Mouse (Mus musculus) embryonic facial prominence, embryonic 12.5 days (tissue): Measurements from ENCODE around the gene Sema6d. TPM values are rescaled to one million over a fixed set of nuclear protein-coding genes. Genes with fewer than 3 reads are reported as not detected.

ENCODE experiments used
- ATAC-seq: fragments of 200-750 bp; cut with Nextera tagmentation; 2 replicates; pipeline ENCODE4 v1.8.0; 2017; ENCODE audit not compliant: insufficient number of reproducible peaks, insufficient read depth, low FRiP score, low TSS enrichment
- H3K27ac ChIP-seq: fragments of 300-500 bp; sonication (generic); 2 replicates; pipeline ENCODE4 v1.5.1; 2016; ENCODE audit warnings: mild to moderate bottlenecking
- H3K27me3 ChIP-seq: fragments of 300-500 bp; sonication (generic); 2 replicates; pipeline ENCODE4 v1.6.1; 2016; ENCODE audit warnings: mild to moderate bottlenecking, moderate library complexity
- H3K36me3 ChIP-seq: fragments of 300-500 bp; sonication (generic); 2 replicates; pipeline ENCODE4 v1.6.1; 2016; ENCODE audit warnings: mild to moderate bottlenecking
- H3K4me1 ChIP-seq: fragments of 300-500 bp; sonication (generic); 2 replicates; pipeline ENCODE4 v1.6.1; 2016
- H3K4me2 ChIP-seq: fragments of 300-500 bp; sonication (generic); replicated peaks from 2 replicates; pipeline ENCODE4 v1.6.1; 2016; ENCODE audit warnings: mild to moderate bottlenecking, moderate library complexity
- H3K4me3 ChIP-seq: fragments of 300-500 bp; sonication (generic); 2 replicates; pipeline ENCODE4 v1.5.1; 2016; ENCODE audit warnings: mild to moderate bottlenecking
- H3K9ac ChIP-seq: fragments of 300-500 bp; sonication (generic); 2 replicates; pipeline ENCODE4 v1.6.1; 2016; ENCODE audit warnings: mild to moderate bottlenecking, moderate library complexity
- H3K9me3 ChIP-seq: fragments of 300-500 bp; sonication (generic); 2 replicates; pipeline ENCODE4 v1.6.1; 2016; ENCODE audit warnings: mild to moderate bottlenecking, moderate library complexity
- WGBS: fragments of 180-500 bp; shearing (Covaris S2); methylation state at CpG from one replicate; pipeline ENCODE4 v1.1.7; 2016; 5-methylcytosine and 5-hydroxymethylcytosine counted together
- polyA plus RNA-seq: library from polyadenylated mRNA; unstranded; fragments of >200 nt; fragmentation: Nextera tagmentation; extraction: Ambion mirVana; gene quantifications from 2 replicates; pipeline ENCODE4 v1.2.1, GENCODE M21; 2016

Gene Sema6d
- polyA plus RNA-seq, 1 experiment from 2014 or later: 12.8 TPM

DNA sequence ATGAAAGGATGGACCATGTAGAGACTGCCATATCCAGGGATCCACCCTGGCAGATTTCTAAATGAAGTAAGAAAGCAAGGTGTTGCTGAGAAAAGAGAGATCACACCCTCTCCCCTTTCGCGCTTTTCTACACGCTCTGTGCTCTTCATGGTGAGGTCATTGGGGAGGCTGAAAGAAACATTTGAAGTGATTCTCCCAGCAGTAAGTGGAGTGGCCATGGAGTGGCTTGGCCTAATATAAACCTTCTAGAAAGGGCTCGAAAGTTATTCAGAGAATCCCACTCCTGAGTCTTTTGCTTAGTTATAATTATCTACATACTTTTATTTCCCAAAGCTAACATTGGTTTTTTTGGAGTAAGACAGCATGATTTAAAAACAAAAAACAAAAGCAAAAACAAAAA, 367.2 kb downstream of the Sema6d start:
- 92% methylated on average over 4 of the region's 4 CpGs for WGBS
- Histone ChIP-seq H3K27ac (no peak overlapping the region), H3K4me2 (no peak overlapping the region), H3K36me3 (no peaks in the 10 kb centered on the region), H3K4me3 (no peak overlapping the region), H3K9me3 (no peaks in the 10 kb centered on the region), H3K9ac (no peak overlapping the region), H3K27me3 (no peaks in the 10 kb centered on the region), H3K4me1 (peaks cover 7% of the 10 kb centered on the region; the same call in 1 of the 2 replicates)
- ATAC-seq: no peak

DNA sequence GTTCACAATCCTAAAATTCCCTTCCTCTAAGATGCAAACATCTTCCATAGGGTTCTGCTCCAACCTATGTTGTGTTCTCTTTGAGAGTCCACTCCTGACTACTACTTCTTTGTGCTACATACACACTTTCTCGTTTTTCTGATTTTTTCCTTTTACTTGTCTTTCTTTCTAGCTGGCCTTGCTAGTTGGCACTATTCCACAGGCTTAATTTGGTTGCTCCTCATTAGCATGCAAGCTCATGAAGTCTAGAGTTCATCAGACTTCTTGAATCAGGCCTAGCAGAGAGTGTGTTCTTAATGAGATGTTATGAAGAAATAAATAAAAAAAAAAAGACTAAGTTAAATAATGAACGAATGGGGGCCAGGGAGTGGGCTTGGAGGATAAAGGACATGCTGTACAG, 368.3 kb downstream of the Sema6d start:
- ATAC-seq: no peak
- no peaks in the 10 kb centered on the region for H3K9me3 ChIP-seq
- no peaks in the 10 kb centered on the region for H3K36me3 ChIP-seq
- no peak overlapping the region for H3K4me3 ChIP-seq
- H3K9ac ChIP-seq: no peak overlapping the region
- H3K27me3 ChIP-seq: no peaks in the 10 kb centered on the region
- H3K27ac ChIP-seq: no peak overlapping the region
- 74% methylated on average over 2 of the region's 2 CpGs for WGBS
- H3K4me2 ChIP-seq: no peak overlapping the region
- H3K4me1 ChIP-seq: peaks cover 7% of the 10 kb centered on the region; the same call in 1 of the 2 replicates

DNA sequence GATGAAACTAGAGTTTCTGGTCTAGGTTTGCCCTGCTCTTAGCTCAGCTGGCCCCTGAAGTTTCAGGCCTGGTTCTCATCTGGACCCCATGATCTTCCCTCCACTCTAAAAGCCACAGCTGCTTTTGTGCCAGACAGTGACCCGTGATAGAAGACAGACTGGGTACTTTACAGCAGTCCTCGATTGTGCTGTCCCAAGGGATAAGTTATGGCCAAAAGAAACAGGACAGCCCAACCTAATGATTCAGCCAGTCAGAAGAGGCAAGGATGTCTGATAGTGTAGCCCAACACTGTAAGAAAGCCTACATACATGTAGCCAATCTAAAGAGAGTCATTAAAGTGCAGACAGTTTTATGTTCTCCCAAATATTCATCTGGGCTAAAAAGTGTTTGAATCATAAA, 371.2 kb downstream of the Sema6d start:
- Histone ChIP-seq H3K36me3 (no peaks in the 10 kb centered on the region), H3K4me3 (no peak overlapping the region), H3K4me2 (no peak overlapping the region), H3K27ac (0 out of 2 replicates have a peak overlapping the region, but pooled peaks have one; percentile 41), H3K9ac (no peak overlapping the region), H3K9me3 (no peaks in the 10 kb centered on the region), H3K4me1 (peaks cover 7% of the 10 kb centered on the region; the same call in 1 of the 2 replicates), H3K27me3 (no peaks in the 10 kb centered on the region)
- WGBS: 52% methylated on average over 2 of the region's 2 CpGs
- no peak for ATAC-seq

DNA sequence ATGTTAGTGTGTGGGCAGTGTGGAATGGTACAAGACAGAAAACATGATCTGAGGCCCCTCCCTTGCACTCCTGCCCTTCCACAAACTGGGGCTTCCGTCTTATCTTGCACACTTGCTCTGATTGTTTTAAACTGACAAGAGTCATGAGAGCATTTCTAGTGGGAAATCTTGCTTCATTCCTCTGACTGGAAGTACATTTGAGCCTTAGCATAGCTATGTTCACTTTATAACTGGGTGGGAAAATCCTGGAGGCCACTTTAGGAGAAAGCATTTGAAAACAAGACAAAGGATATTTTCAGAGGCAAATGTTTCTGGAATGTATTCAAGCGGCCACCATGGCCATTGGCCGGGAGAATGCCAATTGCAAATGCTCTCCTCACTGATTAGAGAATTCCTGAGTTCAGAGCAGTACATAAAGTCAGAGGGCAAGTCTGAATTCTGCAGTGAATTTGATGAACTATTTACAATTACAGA, 371.6 kb downstream of the Sema6d start:
- H3K9ac ChIP-seq: no peak overlapping the region
- H3K36me3 ChIP-seq: no peaks in the 10 kb centered on the region
- WGBS: 55% methylated on average over 3 of the region's 3 CpGs
- no peak overlapping the region for H3K4me3 ChIP-seq
- no peaks in the 10 kb centered on the region for H3K27me3 ChIP-seq
- no peak for ATAC-seq
- H3K4me1 ChIP-seq: peaks cover 7% of the 10 kb centered on the region; the same call in 1 of the 2 replicates
- H3K9me3 ChIP-seq: no peaks in the 10 kb centered on the region
- H3K27ac ChIP-seq: 0 out of 2 replicates have a peak overlapping the region, but pooled peaks have one; percentile 41
- no peak overlapping the region for H3K4me2 ChIP-seq

DNA sequence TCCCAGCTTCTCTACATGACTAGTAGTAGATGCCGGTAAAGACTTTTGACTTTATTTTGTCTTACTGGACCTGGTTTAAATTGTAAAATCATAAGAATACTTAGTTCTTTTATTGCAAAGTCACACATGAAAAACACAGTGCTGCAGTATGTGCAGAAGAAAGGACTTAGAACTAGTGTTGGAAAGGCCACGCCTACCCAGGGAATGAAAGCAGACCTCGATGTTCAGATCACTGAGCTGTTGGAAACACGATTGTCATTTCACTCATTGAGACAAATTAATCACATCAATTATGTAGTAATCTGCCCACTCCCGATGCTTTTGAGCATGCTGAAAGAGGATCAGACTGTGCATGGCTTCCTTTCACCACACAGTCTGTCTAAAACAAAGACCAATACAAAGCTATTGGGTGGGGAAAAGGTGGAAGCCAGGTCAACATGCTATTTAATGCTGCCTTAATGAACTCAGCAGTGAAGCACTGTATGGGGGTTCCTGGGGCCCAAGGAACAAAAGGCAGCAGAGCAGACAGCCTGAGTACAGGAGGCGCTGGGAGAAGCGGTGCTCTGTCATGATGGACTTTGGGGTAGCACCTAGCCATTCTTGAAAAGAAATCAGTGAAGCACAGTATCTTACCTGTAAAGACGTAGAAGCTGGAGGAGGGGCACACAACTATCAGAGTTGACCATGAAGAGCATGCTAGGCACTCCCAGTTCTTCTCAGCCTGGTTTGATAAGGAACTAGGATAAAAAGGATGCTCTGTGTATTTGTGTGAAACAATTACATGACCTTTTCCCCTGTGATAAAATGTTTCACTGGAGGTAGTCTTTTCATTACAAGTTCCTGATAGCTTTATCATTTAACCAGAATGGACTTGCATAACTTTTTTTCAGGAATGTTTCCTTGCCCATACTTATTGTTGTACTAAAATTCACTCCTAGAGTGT, 375.5 kb downstream of the Sema6d start:
- H3K27ac ChIP-seq: no peak overlapping the region
- no peak overlapping the region for H3K4me3 ChIP-seq
- no peaks in the 10 kb centered on the region for H3K36me3 ChIP-seq
- no peak overlapping the region for H3K4me2 ChIP-seq
- no peaks in the 10 kb centered on the region for H3K27me3 ChIP-seq
- no peak overlapping the region for H3K9ac ChIP-seq
- ATAC-seq: no peak
- H3K4me1 ChIP-seq: peaks cover 7% of the 10 kb centered on the region; the same call in 1 of the 2 replicates
- WGBS: 77% methylated on average over 8 of the region's 8 CpGs
- no peaks in the 10 kb centered on the region for H3K9me3 ChIP-seq

DNA sequence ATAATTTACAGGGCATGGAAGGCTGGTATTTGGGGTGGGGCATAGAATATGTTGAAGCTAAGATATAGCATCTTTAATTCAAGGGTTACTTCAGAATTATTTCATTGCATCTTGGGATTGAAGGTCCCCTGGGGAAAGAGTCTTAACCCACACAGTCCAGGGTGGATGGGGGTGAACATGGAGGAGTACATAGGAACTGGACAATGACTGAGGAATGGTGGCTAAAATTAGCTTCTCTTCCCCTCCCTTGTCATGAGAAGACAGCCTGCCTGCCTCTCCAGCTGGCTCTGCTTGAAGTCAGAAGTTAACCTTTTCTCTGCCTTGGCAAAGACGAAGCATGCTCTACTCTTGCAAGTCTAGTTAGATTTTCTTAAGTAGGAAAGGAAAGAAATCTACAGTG, 377.7 kb downstream of the Sema6d start:
- 91% methylated on average over 1 of the region's 1 CpGs for WGBS
- no peaks in the 10 kb centered on the region for H3K27me3 ChIP-seq
- no peaks in the 10 kb centered on the region for H3K9me3 ChIP-seq
- H3K36me3 ChIP-seq: no peaks in the 10 kb centered on the region
- H3K27ac ChIP-seq: no peak overlapping the region
- H3K9ac ChIP-seq: no peak overlapping the region
- no peak overlapping the region for H3K4me2 ChIP-seq
- no peak overlapping the region for H3K4me3 ChIP-seq
- H3K4me1 ChIP-seq: no peaks in the 10 kb centered on the region; the same call in 1 of the 2 replicates
- no peak for ATAC-seq

DNA sequence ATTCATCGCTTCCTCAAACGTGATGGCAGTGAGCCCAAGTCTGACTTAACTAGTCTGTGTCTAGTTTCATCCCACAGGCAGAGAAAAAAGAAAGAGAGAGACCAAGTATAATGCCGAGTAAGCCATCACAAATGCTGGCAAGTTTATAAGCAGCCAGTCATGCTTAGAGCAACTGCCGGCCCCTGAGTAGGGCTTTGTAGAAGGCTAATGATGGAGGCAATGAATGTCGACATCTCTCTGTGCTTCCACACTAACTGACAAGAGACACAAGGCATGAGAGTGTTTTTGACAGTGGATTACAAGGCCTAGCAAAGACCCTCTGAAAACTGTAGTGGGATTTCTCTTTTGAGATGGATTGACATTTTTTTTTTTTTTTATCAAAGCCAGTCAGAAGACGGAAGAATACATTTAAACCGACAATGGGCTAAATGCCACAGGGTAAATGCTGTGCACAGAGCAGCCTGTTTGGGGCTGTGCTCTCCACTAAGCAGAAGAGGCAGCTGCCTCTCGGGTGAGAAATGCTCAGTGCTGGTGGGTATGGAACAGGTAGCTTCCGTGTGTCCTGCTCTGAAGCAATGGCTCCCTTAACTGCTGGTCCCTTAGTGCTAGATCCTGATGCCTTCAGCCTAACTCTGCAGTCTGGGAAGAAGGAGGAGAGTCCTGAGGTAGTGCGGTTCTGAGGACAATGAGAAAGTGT, 380.7 kb downstream of the Sema6d start:
- H3K9me3 ChIP-seq: no peaks in the 10 kb centered on the region
- WGBS: 73% methylated on average over 10 of the region's 10 CpGs
- ATAC-seq: no peak

DNA sequence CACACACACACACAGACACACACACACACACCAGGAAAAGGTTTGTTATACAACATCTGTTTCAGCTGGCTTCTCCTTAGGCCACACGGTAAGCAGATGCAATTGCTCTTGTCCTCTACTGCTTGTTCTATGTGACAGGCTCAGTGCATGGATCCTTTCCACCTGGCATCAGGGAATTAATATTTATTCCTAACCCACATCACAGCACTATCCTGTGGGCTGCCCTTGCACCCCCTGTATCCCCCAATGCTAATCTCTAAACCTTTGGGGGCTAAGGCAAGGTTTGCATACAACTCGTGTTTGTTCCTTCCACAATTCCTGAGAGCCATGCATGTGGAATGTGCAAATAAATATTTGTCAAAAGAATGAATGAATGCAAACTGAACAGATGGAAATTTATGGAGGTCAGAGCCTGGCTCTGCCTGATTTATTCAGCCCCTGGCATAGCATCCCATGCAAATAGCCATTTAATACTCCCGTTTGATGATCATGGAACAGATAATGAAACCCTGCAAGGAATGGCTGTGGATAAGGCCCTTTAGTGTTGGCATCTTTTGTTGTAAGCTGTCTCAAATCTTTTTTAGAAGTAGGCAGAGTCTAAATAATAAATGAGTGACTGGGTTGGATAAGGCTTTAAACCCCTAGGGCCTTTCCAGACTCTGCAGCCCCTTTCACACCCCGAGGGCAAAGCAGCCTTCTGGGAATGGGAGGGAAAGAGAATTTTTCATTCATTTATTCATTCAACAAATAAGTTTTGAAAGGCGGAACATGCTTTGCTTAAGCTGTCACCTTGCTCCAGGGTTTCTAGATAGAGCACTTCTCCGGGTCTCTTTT, 383.1 kb downstream of the Sema6d start:
- H3K4me2 ChIP-seq: no peak overlapping the region
- no peaks in the 10 kb centered on the region for H3K9me3 ChIP-seq
- no peaks in the 10 kb centered on the region for H3K27me3 ChIP-seq
- WGBS: 77% methylated on average over 6 of the region's 6 CpGs
- H3K4me1 ChIP-seq: no peaks in the 10 kb centered on the region; the same call in 1 of the 2 replicates
- no peaks in the 10 kb centered on the region for H3K36me3 ChIP-seq
- no peak overlapping the region for H3K27ac ChIP-seq
- no peak overlapping the region for H3K4me3 ChIP-seq
- no peak overlapping the region for H3K9ac ChIP-seq
- no peak for ATAC-seq

More for the DNA sequence above, 380.7 kb downstream of the Sema6d start:
- H3K4me3 ChIP-seq: no peak overlapping the region
- no peaks in the 10 kb centered on the region; the same call in 1 of the 2 replicates for H3K4me1 ChIP-seq
- H3K27ac ChIP-seq: no peak overlapping the region
- H3K36me3 ChIP-seq: no peaks in the 10 kb centered on the region
- H3K9ac ChIP-seq: no peak overlapping the region
- no peaks in the 10 kb centered on the region for H3K27me3 ChIP-seq
- H3K4me2 ChIP-seq: no peak overlapping the region

DNA sequence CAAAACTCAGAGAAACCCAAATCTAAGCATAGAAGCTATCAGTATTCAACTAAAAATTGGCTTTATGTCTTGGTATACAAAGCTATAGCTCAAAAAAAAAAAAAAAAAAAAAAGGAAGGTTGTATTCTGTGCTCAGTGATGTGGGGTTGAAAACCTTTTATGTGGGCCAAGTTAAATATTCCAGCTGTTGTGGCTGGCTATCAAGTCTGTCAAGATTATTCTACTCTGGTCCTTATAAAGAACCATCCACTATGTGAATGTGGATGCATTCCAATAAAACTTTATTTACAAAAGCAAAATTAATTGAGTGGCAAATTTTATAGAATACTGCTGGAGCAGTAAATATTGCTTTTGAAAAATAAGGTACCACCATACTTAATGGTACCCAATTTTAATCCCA, 388.1 kb downstream of the Sema6d start:
- Histone ChIP-seq H3K27me3 (no peaks in the 10 kb centered on the region), H3K9me3 (no peaks in the 10 kb centered on the region), H3K4me3 (no peak overlapping the region), H3K27ac (no peak overlapping the region), H3K4me2 (no peak overlapping the region), H3K36me3 (no peaks in the 10 kb centered on the region), H3K4me1 (no peaks in the 10 kb centered on the region), H3K9ac (no peak overlapping the region)
- ATAC-seq: no peak

DNA sequence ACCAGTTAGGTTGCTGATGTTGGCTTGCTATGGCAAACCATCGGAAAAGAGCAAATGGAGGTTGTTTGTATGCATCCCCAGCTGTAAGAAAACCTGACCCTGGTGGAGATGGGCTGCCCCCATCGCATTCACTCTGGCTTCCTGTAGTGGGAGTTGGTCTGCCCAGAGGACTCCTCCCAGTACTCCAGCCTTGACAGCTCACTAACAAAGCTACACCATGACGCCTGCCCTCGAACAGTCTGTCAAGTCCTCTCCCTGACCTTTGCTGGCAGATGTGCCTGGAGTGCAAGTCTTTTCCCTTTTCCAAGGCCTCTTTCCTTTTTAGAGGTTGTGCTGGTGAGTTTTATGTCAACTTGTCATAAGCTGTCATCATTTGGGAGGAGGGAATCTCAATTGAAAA, 388.8 kb downstream of the Sema6d start:
- no peaks in the 10 kb centered on the region for H3K27me3 ChIP-seq
- H3K9me3 ChIP-seq: no peaks in the 10 kb centered on the region
- no peaks in the 10 kb centered on the region for H3K36me3 ChIP-seq
- H3K9ac ChIP-seq: no peak overlapping the region
- no peak overlapping the region for H3K4me3 ChIP-seq
- H3K4me2 ChIP-seq: no peak overlapping the region
- ATAC-seq: no peak
- no peak overlapping the region for H3K27ac ChIP-seq
- H3K4me1 ChIP-seq: no peaks in the 10 kb centered on the region
- 79% methylated on average over 4 of the region's 4 CpGs for WGBS

DNA sequence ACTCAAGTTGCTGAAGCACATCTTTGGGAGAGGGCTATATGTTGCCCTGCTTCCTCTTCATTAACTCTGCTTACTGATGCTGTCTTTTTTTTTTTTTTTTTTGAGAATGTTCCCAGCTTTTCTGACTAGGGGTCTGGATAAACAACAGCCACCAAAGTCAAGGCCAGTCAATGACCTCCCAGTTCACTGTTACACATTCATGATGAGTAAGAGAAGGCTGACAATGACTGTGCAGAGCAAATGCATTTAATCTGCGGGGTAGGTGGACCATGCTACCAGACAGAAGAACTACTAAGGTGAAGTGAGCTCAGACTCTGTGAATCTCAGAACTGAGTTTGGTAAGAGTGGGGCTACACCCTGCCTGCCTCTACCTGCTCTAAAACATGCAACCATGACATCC, 396.0 kb downstream of the Sema6d start:
- Histone ChIP-seq H3K4me3 (no peak overlapping the region), H3K27me3 (no peaks in the 10 kb centered on the region), H3K27ac (no peak overlapping the region), H3K4me1 (no peaks in the 10 kb centered on the region), H3K4me2 (no peak overlapping the region), H3K9ac (no peak overlapping the region), H3K9me3 (no peaks in the 10 kb centered on the region), H3K36me3 (no peaks in the 10 kb centered on the region)
- WGBS: 93% methylated on average over 1 of the region's 1 CpGs
- no peak for ATAC-seq
